Mouse (Mus musculus) heart, adult 18-20 months (tissue): ENCODE measurements at regions not wholly inside any gene's neighbourhood (a gene's known extent, or its start where the extent isn't known, plus 50 kb on each side); places are given as distances from the start of the nearest gene placed in this dataset.

ENCODE experiments used
- DNase-seq, 2 experiments: peaks; one replicate each; pipeline ENCODE4 v3.0.0; 2021 to 2022; ENCODE audit warnings: mixed read lengths in 1 of 2

GRCm38 (mm10) chr11:19747973-19748559 lies 176.1 kb upstream of the Spred2 start:
- DNase-seq, result no peak

- DNase-seq, result no peak
Measured at GRCm38 (mm10) chr11:19758892-19759291, 165.3 kb upstream of the Spred2 start.

GRCm38 (mm10) chr11:19760861-19761693 lies 163.1 kb upstream of the Spred2 start:
- DNase-seq, result peak; percentile 67 to 82

- no peak for DNase-seq
Measured at GRCm38 (mm10) chr11:19761694-19761976, 162.5 kb upstream of the Spred2 start.

- DNase-seq, result no peak
Measured at GRCm38 (mm10) chr11:19767316-19767715, 156.9 kb upstream of the Spred2 start.

GRCm38 (mm10) chr11:19767871-19768270 lies 156.3 kb upstream of the Spred2 start:
- DNase-seq, result no peak

GRCm38 (mm10) chr11:19768962-19769361 lies 155.2 kb upstream of the Spred2 start:
- no peak for DNase-seq

- DNase-seq, result no peak
Measured at GRCm38 (mm10) chr11:19774010-19774409, 150.2 kb upstream of the Spred2 start.

- no peak for DNase-seq
Measured at GRCm38 (mm10) chr11:19775741-19776140, 148.4 kb upstream of the Spred2 start.

GRCm38 (mm10) chr11:19776473-19777200 lies 147.5 kb upstream of the Spred2 start:
- no peak for DNase-seq

GRCm38 (mm10) chr11:19778191-19778590 lies 146.0 kb upstream of the Spred2 start:
- DNase-seq, result no peak

- no peak for DNase-seq
Measured at GRCm38 (mm10) chr11:19785110-19785509, 139.1 kb upstream of the Spred2 start.

- no peak for DNase-seq
Measured at GRCm38 (mm10) chr11:19796950-19797670, 127.1 kb upstream of the Spred2 start.

GRCm38 (mm10) chr11:19809359-19809758 lies 114.8 kb upstream of the Spred2 start:
- no peak for DNase-seq

GRCm38 (mm10) chr11:19811271-19811991 lies 112.7 kb upstream of the Spred2 start:
- DNase-seq, result no peak

- DNase-seq, result no peak
Measured at GRCm38 (mm10) chr11:19811992-19812690, 112.0 kb upstream of the Spred2 start.

- DNase-seq, result no peak
Measured at GRCm38 (mm10) chr11:19813549-19813948, 110.6 kb upstream of the Spred2 start.

- no peak for DNase-seq
Measured at GRCm38 (mm10) chr11:19822991-19823390, 101.2 kb upstream of the Spred2 start.

- DNase-seq, result peak; percentile 50 to 86
Measured at GRCm38 (mm10) chr11:19823461-19823895, 100.7 kb upstream of the Spred2 start.

GRCm38 (mm10) chr11:19826481-19827185 lies 97.5 kb upstream of the Spred2 start:
- DNase-seq, result no peak

- peak in 1 of 2 experiments; percentile 8 for DNase-seq
Measured at GRCm38 (mm10) chr11:19827996-19828395, 96.2 kb upstream of the Spred2 start.
